Mouse (Mus musculus) liver, embryonic 14.5 days (tissue): ENCODE results near the gene Tirap. TPM values are rescaled to one million over a fixed set of nuclear protein-coding genes. Genes with fewer than 3 reads are reported as not detected.

Source experiments
- ATAC-seq: fragments of 200-750 bp; cut with Nextera tagmentation; 2 replicates; pipeline ENCODE4 v1.8.0; 2017; ENCODE audit warnings: moderate number of reproducible peaks, mild to moderate bottlenecking, moderate library complexity; ENCODE audit not compliant: insufficient read depth
- DNase-seq, 3 experiments: peaks; one replicate each; pipeline ENCODE4 v3.0.0-alpha.2; 2012 to 2013; ENCODE audit warnings: low read depth in 3 of 3, low spot score in 3 of 3
- H3K27ac ChIP-seq: fragments of 300-500 bp; sonication (generic); 2 replicates; pipeline ENCODE4 v1.5.1; 2014; ENCODE audit warnings: moderate library complexity, mild to moderate bottlenecking, control low read depth, inconsistent platforms
- H3K27me3 ChIP-seq: fragments of 300-500 bp; sonication (generic); 2 replicates; pipeline ENCODE4 v1.6.1; 2014; ENCODE audit warnings: mild to moderate bottlenecking, low read length, moderate library complexity; ENCODE audit not compliant: control insufficient read depth, insufficient read depth
- H3K36me3 ChIP-seq: fragments of 300-500 bp; sonication (generic); replicated peaks from 2 replicates; pipeline ENCODE4 v1.6.1; 2014; ENCODE audit warnings: low read depth; ENCODE audit not compliant: control insufficient read depth, insufficient read depth
- H3K4me1 ChIP-seq, 2 experiments: fragments of 200-500 bp in 1 of 2; fragments of 300-500 bp in 1 of 2; sonication (generic) in 1 of 2; replicated peaks; 2 replicates each; pipeline ENCODE4 v1.6.1; 2012 to 2014; ENCODE audit warnings: antibody characterized with exemption in 1 of 2, inconsistent platforms in 1 of 2, low read length in 1 of 2; ENCODE audit not compliant: control insufficient read depth in 2 of 2, insufficient read depth in 2 of 2
- H3K4me2 ChIP-seq: fragments of 300-500 bp; sonication (generic); 2 replicates; pipeline ENCODE4 v1.6.1; 2014; ENCODE audit warnings: low read depth, mild to moderate bottlenecking, control low read depth, moderate library complexity
- H3K4me3 ChIP-seq, 2 experiments: fragments of 200-500 bp in 1 of 2; fragments of 300-500 bp in 1 of 2; sonication (generic) in 1 of 2; 2 replicates each; pipeline ENCODE4 v1.5.1; 2012 to 2014; ENCODE audit warnings: low read depth in 2 of 2, low read length in 2 of 2, mild to moderate bottlenecking in 2 of 2, control low read depth in 1 of 2, inconsistent platforms in 1 of 2, moderate library complexity in 1 of 2; ENCODE audit not compliant: insufficient read depth in 1 of 2
- H3K9ac ChIP-seq: fragments of 300-500 bp; sonication (generic); replicated peaks from 2 replicates; pipeline ENCODE4 v1.6.1; 2014; ENCODE audit warnings: mild to moderate bottlenecking, control low read depth, moderate library complexity
- H3K9me3 ChIP-seq: fragments of 300-500 bp; sonication (generic); 2 replicates; pipeline ENCODE4 v1.6.1; 2016; ENCODE audit warnings: low read length, mixed read lengths; ENCODE audit not compliant: control insufficient read depth
- CTCF ChIP-seq: IDR thresholded peaks from 2 replicates; pipeline ENCODE4 v1.5.1; 2016; ENCODE audit warnings: antibody characterized with exemption, low read depth, control low read depth
- EP300 ChIP-seq: IDR thresholded peaks from 2 replicates; pipeline ENCODE4 v1.6.1; 2016; ENCODE audit warnings: antibody characterized with exemption, low read depth
- WGBS: fragments of 180-500 bp; shearing (Covaris S2); extraction: QIAGEN DNeasy Blood & Tissue Kit; methylation state at CpG from one replicate; pipeline ENCODE4 v1.1.7; 2014; ENCODE audit not compliant: insufficient replicate concordance; 5-methylcytosine and 5-hydroxymethylcytosine counted together
- polyA plus RNA-seq, 2 experiments: library from polyadenylated mRNA; depleted of rRNA in 1 of 2; stranded (reverse) in 1 of 2; unstranded in 1 of 2; fragments of >200 nt; fragmentation: Nextera tagmentation in 1 of 2; extraction: Ambion mirVana in 1 of 2; gene quantifications; 2 replicates each; pipeline versions ENCODE4 v1.2.1 to v1.2.3; 2012 to 2014

Gene Tirap
- polyA plus RNA-seq (2012; rRNA removed) (3.2 TPM in 2 replicates), polyA plus RNA-seq (2014; fragmentation: Nextera tagmentation; extraction: Ambion mirVana) (4.8 and 4.9 TPM in 2 replicates)

DNA sequence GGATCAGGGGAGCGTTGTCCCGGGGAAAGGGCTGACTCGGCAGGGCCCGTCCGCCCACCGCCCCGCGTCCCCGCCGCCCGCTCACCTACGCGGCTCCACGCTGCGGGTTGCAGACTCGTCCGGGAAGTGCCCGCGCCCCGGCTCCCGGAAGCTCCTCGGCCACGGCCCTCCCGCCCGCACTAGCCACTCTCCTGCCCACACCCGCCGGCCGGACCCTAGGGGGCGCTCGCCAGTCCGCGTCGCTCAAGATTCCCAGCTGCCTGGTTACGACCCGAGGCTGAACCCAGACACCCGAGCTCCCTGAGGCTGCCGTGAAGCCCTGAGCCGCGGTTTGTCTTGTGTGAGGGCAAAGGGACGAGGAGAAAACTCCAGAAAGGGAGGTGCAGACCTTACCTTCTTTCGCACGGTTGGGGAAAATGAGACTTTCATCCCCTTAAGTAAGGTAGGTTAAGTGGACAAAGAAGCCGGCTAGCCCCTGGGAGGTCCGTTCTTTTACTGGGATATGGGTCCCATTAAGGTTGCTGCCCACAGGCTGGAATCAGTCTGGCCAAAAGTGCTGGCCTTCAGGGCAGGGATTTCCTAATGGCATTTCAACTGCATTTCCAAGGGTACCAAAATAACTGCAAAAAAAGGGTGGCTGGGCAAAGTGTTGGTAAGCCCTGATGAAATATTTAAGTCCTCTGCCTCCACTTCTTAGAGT, at the start of gene Tirap, which contains the start of gene Srpr:
Gene Tirap (minus strand): TSS at position 520 of the 700 bp plus-strand sequence.
Gene Srpr (plus strand): TSS at position 404 of the 700 bp plus-strand sequence.
- peak; percentile 94 for TF ChIP-seq CTCF
- TF ChIP-seq EP300: no peak
- Histone ChIP-seq H3K27ac (peak within 1 kb of the TSS; percentile 70), H3K36me3 (no peaks in the 10 kb centered on the region), H3K4me2 (peak within 1 kb of the TSS; percentile 85), H3K9ac (peak within 1 kb of the TSS; percentile 74), H3K4me3 (peak within 1 kb of the TSS; percentile 63 to 85), H3K27me3 (no peaks in the 10 kb centered on the region), H3K9me3 (no peaks in the 10 kb centered on the region), H3K4me1 (peaks cover 8 to 21% of the 10 kb centered on the region in 2 experiments; a peak in 3 of 4 replicates)
- DNase-seq (peak; percentile 65 to 76 (median 66)), ATAC-seq (peak; percentile 89)
- WGBS: under 1% methylated on average over 44 of the region's 44 CpGs

DNA sequence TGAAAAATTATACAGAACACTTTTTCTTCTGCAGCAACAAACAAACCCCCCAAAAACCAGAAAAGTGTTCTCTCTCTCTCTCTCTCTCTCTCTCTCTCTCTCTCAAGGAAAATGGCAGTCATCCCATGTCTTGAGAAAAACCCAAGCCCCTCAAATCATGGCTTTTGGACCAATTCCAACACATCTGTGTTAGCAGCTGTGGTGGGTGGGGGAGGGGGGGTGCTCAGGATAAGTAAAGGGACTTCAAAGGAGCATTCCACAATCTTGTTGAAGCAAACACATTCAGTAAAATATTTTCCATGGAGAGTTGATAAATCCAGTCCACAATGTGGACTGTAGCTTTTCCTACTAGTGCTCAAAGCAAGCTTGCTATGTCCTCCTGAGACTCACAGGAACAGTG, 49.4 kb upstream of the Tirap start:
- no peak overlapping the region for H3K27ac ChIP-seq
- no peak for ATAC-seq
- H3K36me3 ChIP-seq: no peaks in the 10 kb centered on the region
- no peak for TF ChIP-seq CTCF
- no peak for TF ChIP-seq EP300
- no peak for DNase-seq
- H3K4me2 ChIP-seq: no peak overlapping the region
- no peaks in the 10 kb centered on the region; a peak in 1 of 4 replicates for H3K4me1 ChIP-seq
- no peaks in the 10 kb centered on the region for H3K27me3 ChIP-seq
- H3K9ac ChIP-seq: no peak overlapping the region
- H3K4me3 ChIP-seq: no peak overlapping the region
- no peaks in the 10 kb centered on the region for H3K9me3 ChIP-seq

DNA sequence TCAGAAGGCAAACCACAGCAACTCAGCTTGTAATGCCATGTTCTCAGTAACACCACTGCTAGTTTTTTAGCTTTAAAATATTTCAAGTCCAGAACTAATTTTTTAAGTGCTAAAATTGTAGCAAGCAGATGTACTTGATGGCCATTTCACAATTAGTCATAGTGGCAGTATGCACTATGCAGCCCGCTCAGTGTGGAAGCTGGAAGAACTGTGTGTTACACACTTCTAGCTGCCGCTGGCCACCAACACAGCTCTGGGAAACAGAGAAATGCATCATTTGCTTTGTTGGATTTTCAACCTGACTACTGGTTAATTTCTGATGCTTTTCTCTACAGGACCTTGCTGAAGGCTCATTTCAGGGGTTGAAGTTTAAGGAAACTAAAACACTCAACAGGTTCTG, 47.3 kb upstream of the Tirap start:
- no peak overlapping the region for H3K4me2 ChIP-seq

DNA sequence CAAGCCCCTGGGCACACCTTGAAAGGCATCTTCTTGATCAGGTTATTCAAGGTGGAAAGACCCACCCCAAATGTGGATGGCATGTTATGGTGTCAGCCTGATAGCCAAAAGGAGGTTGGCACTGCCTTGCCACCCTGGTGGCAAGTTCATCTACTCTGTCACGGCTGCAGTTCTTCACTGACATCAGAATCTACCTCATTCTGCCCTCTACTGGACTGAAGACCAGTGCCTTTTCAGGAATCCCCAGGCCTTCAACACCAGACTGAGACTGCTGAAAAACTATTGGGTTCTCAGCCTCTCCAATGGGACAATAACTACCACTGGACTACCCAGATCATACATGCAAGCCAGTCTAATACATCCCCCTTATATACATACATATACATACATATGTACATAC, 39.6 kb upstream of the Tirap start:
- ATAC-seq: no peak
- WGBS: 68% methylated on average over 1 of the region's 1 CpGs

More for the DNA sequence above, 47.3 kb upstream of the Tirap start:
- no peak overlapping the region for H3K27ac ChIP-seq
- H3K9me3 ChIP-seq: no peaks in the 10 kb centered on the region
- WGBS: 89% methylated on average over 2 of the region's 2 CpGs
- no peak overlapping the region for H3K4me3 ChIP-seq
- no peaks in the 10 kb centered on the region for H3K36me3 ChIP-seq
- H3K27me3 ChIP-seq: no peaks in the 10 kb centered on the region
- no peaks in the 10 kb centered on the region; a peak in 1 of 4 replicates for H3K4me1 ChIP-seq
- TF ChIP-seq EP300 (no peak), CTCF (no peak)
- no peak for DNase-seq
- no peak for ATAC-seq
- no peak overlapping the region for H3K9ac ChIP-seq

DNA sequence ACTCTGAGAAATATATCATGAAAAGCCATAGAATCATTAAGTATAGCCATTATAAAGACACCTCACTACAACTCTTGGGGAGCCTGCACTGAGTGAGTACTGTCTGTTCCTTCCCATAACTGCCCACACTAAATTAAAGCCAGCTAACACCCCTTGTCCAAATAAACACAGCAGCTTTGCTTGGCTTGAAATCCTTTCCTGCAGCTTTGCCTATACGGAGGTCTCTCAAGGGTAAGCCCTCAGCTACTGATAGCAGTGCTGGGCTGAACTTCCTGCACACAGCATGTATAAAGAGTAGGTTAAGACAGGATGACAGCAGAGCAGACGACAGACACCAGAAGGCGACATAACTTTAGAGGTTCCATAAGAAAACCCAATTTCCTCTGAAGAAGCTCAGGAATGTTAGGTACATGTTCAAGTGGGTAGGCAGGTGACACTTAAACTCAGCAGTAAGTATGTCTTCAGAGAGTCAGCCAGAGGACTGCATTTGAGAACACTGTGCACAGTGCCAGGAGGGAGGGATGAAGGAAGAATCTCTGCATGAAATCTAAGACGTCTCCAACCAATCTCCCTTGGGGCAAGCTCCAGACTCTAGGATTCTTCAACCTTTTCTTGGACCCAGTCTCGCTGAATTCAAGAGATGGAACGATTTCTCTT, 39.0 kb upstream of the Tirap start:
- Histone ChIP-seq H3K4me1 (no peaks in the 10 kb centered on the region), H3K27me3 (no peaks in the 10 kb centered on the region), H3K9ac (no peak overlapping the region), H3K9me3 (no peaks in the 10 kb centered on the region), H3K36me3 (no peaks in the 10 kb centered on the region; the same call in 1 of the 2 replicates), H3K4me3 (no peak overlapping the region), H3K27ac (no peak overlapping the region), H3K4me2 (no peak overlapping the region)
- no peak for ATAC-seq
- WGBS: 58% methylated on average over 6 of the region's 6 CpGs
- no peak for DNase-seq
- no peak for TF ChIP-seq CTCF
- TF ChIP-seq EP300: no peak

More for the DNA sequence above, 39.6 kb upstream of the Tirap start:
- H3K36me3 ChIP-seq: no peaks in the 10 kb centered on the region
- TF ChIP-seq EP300 (no peak), CTCF (peak; percentile 32; the same call in 1 of the 2 replicates)
- no peak overlapping the region for H3K4me3 ChIP-seq
- no peaks in the 10 kb centered on the region for H3K27me3 ChIP-seq
- H3K27ac ChIP-seq: no peak overlapping the region
- H3K4me2 ChIP-seq: no peak overlapping the region
- no peak overlapping the region for H3K9ac ChIP-seq
- no peak for DNase-seq
- no peaks in the 10 kb centered on the region for H3K9me3 ChIP-seq
- H3K4me1 ChIP-seq: no peaks in the 10 kb centered on the region
